Comparison of ENCODE assay signal across 16 mouse cellular contexts in genomic region chr11:73111414-73111813, GRCm38 (mm10).
"Had no signal": no experiment of that assay in that cellular context is flagged by ENCODE, and none has a peak within 500 bp of the region (broad histone marks: within the 10 kb centered on the region; RNA-seq: fewer than 3 reads in every experiment).

No protein-coding gene starts in this region.

- H3K4me3 ChIP-seq: neural tube, embryonic 12.5 days; neural tube, embryonic 13.5 days; neural tube, embryonic 15.5 days; stomach, embryonic 15.5 days had no signal

- H3K9ac ChIP-seq: neural tube, embryonic 12.5 days; neural tube, embryonic 13.5 days; neural tube, embryonic 15.5 days; stomach, embryonic 15.5 days had no signal

- H3K27ac ChIP-seq: neural tube, embryonic 12.5 days; neural tube, embryonic 13.5 days; neural tube, embryonic 15.5 days; stomach, embryonic 15.5 days had no signal

- DNase-seq: retina, postnatal 1 day; right cerebral cortex, adult 18-20 months; right cerebral cortex, postnatal 14 days; right cerebral cortex, postnatal 25 days; right cerebral cortex, postnatal 4 days; spleen, adult 18-20 months; thymus, adult 18-20 months; thymus, adult 2 months; thymus, postnatal 14 days; thymus, postnatal 25 days; thymus, postnatal 36 days; thymus, postnatal 4 days had no signal

- H3K9me3 ChIP-seq: neural tube, embryonic 12.5 days; neural tube, embryonic 13.5 days; neural tube, embryonic 15.5 days; stomach, embryonic 15.5 days had no signal

- H3K4me1 ChIP-seq: neural tube, embryonic 12.5 days; neural tube, embryonic 13.5 days; neural tube, embryonic 15.5 days; stomach, embryonic 15.5 days had no signal

- H3K36me3 ChIP-seq: neural tube, embryonic 12.5 days; neural tube, embryonic 13.5 days; neural tube, embryonic 15.5 days; stomach, embryonic 15.5 days had no signal

- H3K27me3 ChIP-seq: neural tube, embryonic 12.5 days; neural tube, embryonic 13.5 days; neural tube, embryonic 15.5 days; stomach, embryonic 15.5 days had no signal

- H3K4me2 ChIP-seq: neural tube, embryonic 12.5 days; neural tube, embryonic 13.5 days; neural tube, embryonic 15.5 days; stomach, embryonic 15.5 days had no signal
